Mouse (Mus musculus) testis, adult 2 months (tissue): ENCODE results near the gene Csmd2. TPM values are rescaled to one million over a fixed set of nuclear protein-coding genes. Genes with fewer than 3 reads are reported as not detected.

ENCODE experiments used
- H3K27ac ChIP-seq: fragments of 200-500 bp; 2 replicates; pipeline ENCODE4 v1.5.1; 2012; ENCODE audit warnings: low read depth, low read length; ENCODE audit not compliant: control insufficient read depth, insufficient read depth
- H3K27me3 ChIP-seq: fragments of 200-500 bp; 2 replicates; pipeline ENCODE4 v1.6.1; 2012; ENCODE audit warnings: mild to moderate bottlenecking, low read length, moderate library complexity; ENCODE audit not compliant: control insufficient read depth, insufficient read depth
- H3K36me3 ChIP-seq: fragments of 200-500 bp; 2 replicates; pipeline ENCODE4 v1.6.1; 2012; ENCODE audit warnings: mild to moderate bottlenecking, low read length; ENCODE audit not compliant: control insufficient read depth, insufficient read depth
- H3K4me1 ChIP-seq: fragments of 200-500 bp; 2 replicates; pipeline ENCODE4 v1.6.1; 2012; ENCODE audit warnings: low read length; ENCODE audit not compliant: control insufficient read depth, insufficient read depth
- H3K4me3 ChIP-seq: fragments of 200-500 bp; 2 replicates; pipeline ENCODE4 v1.5.1; 2012; ENCODE audit warnings: low read depth, mild to moderate bottlenecking, low read length, moderate library complexity, mixed read lengths; ENCODE audit not compliant: control insufficient read depth
- CTCF ChIP-seq: fragments of 200-500 bp; IDR thresholded peaks from 2 replicates; pipeline ENCODE4 v1.5.1; 2012; ENCODE audit warnings: low read depth, mild to moderate bottlenecking, inconsistent platforms, low read length, moderate library complexity; ENCODE audit not compliant: control insufficient read depth, insufficient read depth, insufficient replicate concordance
- POLR2A ChIP-seq: fragments of 200-500 bp; IDR thresholded peaks from 2 replicates; pipeline ENCODE4 v1.6.1; 2012; ENCODE audit warnings: low read depth, mild to moderate bottlenecking, inconsistent platforms, low read length, moderate library complexity; ENCODE audit not compliant: control insufficient read depth
- polyA plus RNA-seq: library from polyadenylated mRNA; depleted of rRNA; stranded (reverse); fragments of >200 nt; gene quantifications from 2 replicates; pipeline ENCODE4 v1.2.3, GENCODE M21; 2012

Gene Csmd2
- polyA plus RNA-seq, 1 experiment, result 2.6 TPM

- no peaks in the 10 kb centered on the region for H3K36me3 ChIP-seq
- H3K27me3 ChIP-seq, result no peaks in the 10 kb centered on the region
- no peaks in the 10 kb centered on the region for H3K4me1 ChIP-seq
- no peak overlapping the region for H3K27ac ChIP-seq
- H3K4me3 ChIP-seq, result no peak overlapping the region
- TF ChIP-seq POLR2A (no peak), CTCF (no peak)
Observed at GRCm38 (mm10) chr4:128227377-128228316, 240.0 kb downstream of the Csmd2 start.

- Histone ChIP-seq H3K27ac (no peak overlapping the region), H3K27me3 (no peaks in the 10 kb centered on the region), H3K4me1 (no peaks in the 10 kb centered on the region), H3K4me3 (no peak overlapping the region), H3K36me3 (no peaks in the 10 kb centered on the region)
- TF ChIP-seq CTCF (no peak), POLR2A (no peak)
Observed at GRCm38 (mm10) chr4:128233458-128233857, 245.8 kb downstream of the Csmd2 start.

- no peaks in the 10 kb centered on the region for H3K27me3 ChIP-seq
- TF ChIP-seq CTCF (no peak), POLR2A (no peak)
- no peaks in the 10 kb centered on the region for H3K36me3 ChIP-seq
- no peaks in the 10 kb centered on the region for H3K4me1 ChIP-seq
- no peak overlapping the region for H3K4me3 ChIP-seq
- no peak overlapping the region for H3K27ac ChIP-seq
Observed at GRCm38 (mm10) chr4:128239113-128239512, 251.5 kb downstream of the Csmd2 start.

GRCm38 (mm10) chr4:128241075-128241853 is 253.6 kb downstream of the Csmd2 start:
- H3K36me3 ChIP-seq, result no peaks in the 10 kb centered on the region
- no peaks in the 10 kb centered on the region for H3K4me1 ChIP-seq
- no peak for TF ChIP-seq POLR2A
- TF ChIP-seq CTCF, result no peak
- no peaks in the 10 kb centered on the region for H3K27me3 ChIP-seq
- no peak overlapping the region for H3K27ac ChIP-seq
- H3K4me3 ChIP-seq, result no peak overlapping the region

- no peaks in the 10 kb centered on the region for H3K4me1 ChIP-seq
- TF ChIP-seq POLR2A, result no peak
- TF ChIP-seq CTCF, result no peak
- no peak overlapping the region for H3K4me3 ChIP-seq
- no peak overlapping the region for H3K27ac ChIP-seq
- H3K36me3 ChIP-seq, result no peaks in the 10 kb centered on the region
- H3K27me3 ChIP-seq, result no peaks in the 10 kb centered on the region
Observed at GRCm38 (mm10) chr4:128241854-128242356, 254.2 kb downstream of the Csmd2 start.

GRCm38 (mm10) chr4:128245201-128245600 is 257.5 kb downstream of the Csmd2 start:
- H3K4me3 ChIP-seq, result no peak overlapping the region
- H3K36me3 ChIP-seq, result no peaks in the 10 kb centered on the region
- no peaks in the 10 kb centered on the region for H3K27me3 ChIP-seq
- H3K4me1 ChIP-seq, result no peaks in the 10 kb centered on the region
- H3K27ac ChIP-seq, result no peak overlapping the region
- TF ChIP-seq CTCF (no peak), POLR2A (no peak)

GRCm38 (mm10) chr4:128248676-128249075 is 261.0 kb downstream of the Csmd2 start:
- Histone ChIP-seq H3K36me3 (no peaks in the 10 kb centered on the region), H3K4me1 (no peaks in the 10 kb centered on the region), H3K27ac (no peak overlapping the region), H3K4me3 (no peak overlapping the region), H3K27me3 (no peaks in the 10 kb centered on the region)
- TF ChIP-seq CTCF (no peak), POLR2A (no peak)
